Mouse (Mus musculus): Measurements from ENCODE around the gene Sbpl. TPM values are rescaled to one million over a fixed set of nuclear protein-coding genes. Genes with fewer than 3 reads are reported as not detected.

The Sbpl gene
- polyA plus RNA-seq, 2 experiments = not detected

- Histone ChIP-seq H3K9me3 (ENCODE audit: control insufficient read depth, low read length) (no peaks in the 10 kb centered on the region), H3K4me1 (replicated peaks; ENCODE audit: control insufficient read depth in 2 of 2, insufficient read depth in 2 of 2, low read length in 1 of 2) (0 out of 4 replicates have a peak, but pooled peaks cover 0 to 2% of the 10 kb centered on the region in 2 experiments), H3K9ac (replicated peaks) (no peak overlapping the region), H3K4me3 (ENCODE audit: insufficient read depth in 1 of 2, low read depth in 2 of 2, low read length in 2 of 2) (no peak overlapping the region), H3K27ac (no peak overlapping the region), H3K4me2 (ENCODE audit: low read depth) (no peak overlapping the region), H3K36me3 (replicated peaks; ENCODE audit: control insufficient read depth, insufficient read depth, low read depth) (no peaks in the 10 kb centered on the region), H3K27me3 (ENCODE audit: control insufficient read depth, insufficient read depth, low read length) (no peaks in the 10 kb centered on the region)
- no peak for DNase-seq (ENCODE audit: low read depth in 3 of 3, low spot score in 3 of 3)
- TF ChIP-seq CTCF (IDR thresholded peaks at IDR 0.05; ENCODE audit: low read depth) (no peak), EP300 (IDR thresholded peaks at IDR 0.05; ENCODE audit: low read depth) (no peak)
- no peak for ATAC-seq (ENCODE audit: insufficient read depth)
- WGBS (ENCODE audit: insufficient replicate concordance) = 24% methylated on average over 1 of the region's 1 CpGs
Observed at GRCm38 (mm10) chr17:23995421-23995820, 40.3 kb upstream of the Sbpl start.

DNA sequence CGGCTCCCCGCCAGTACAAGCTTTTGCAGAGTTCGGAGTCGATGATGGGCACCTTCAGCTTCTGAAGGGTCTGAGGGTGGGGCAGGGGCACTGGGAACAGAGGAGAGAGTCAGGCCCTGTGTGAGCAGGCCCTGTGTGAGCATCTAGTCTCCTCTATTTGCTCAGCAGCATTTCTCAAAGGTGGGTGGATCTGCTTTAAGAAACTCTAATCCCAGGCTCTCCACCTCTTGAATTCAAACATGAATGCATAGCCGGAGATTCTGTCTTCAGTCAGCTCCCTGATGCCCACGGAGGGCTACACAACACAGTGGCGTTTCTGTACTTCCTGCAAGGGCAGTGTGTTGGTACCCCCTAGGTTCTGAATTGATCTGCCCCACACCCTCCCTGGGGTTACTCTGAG lies 39.6 kb upstream of the Sbpl start:
- Histone ChIP-seq H3K36me3 (replicated peaks; ENCODE audit: control insufficient read depth, insufficient read depth, low read depth) (no peaks in the 10 kb centered on the region), H3K27ac (no peak overlapping the region), H3K9ac (replicated peaks) (no peak overlapping the region), H3K4me3 (ENCODE audit: insufficient read depth in 1 of 2, low read depth in 2 of 2, low read length in 2 of 2) (no peak overlapping the region), H3K27me3 (ENCODE audit: control insufficient read depth, insufficient read depth, low read length) (no peaks in the 10 kb centered on the region), H3K4me1 (replicated peaks; ENCODE audit: control insufficient read depth in 2 of 2, insufficient read depth in 2 of 2, low read length in 1 of 2) (0 out of 4 replicates have a peak, but pooled peaks cover 0 to 2% of the 10 kb centered on the region in 2 experiments), H3K4me2 (ENCODE audit: low read depth) (no peak overlapping the region), H3K9me3 (ENCODE audit: control insufficient read depth, low read length) (no peaks in the 10 kb centered on the region)
- DNase-seq (ENCODE audit: low read depth in 3 of 3, low spot score in 3 of 3) (no peak), ATAC-seq (ENCODE audit: insufficient read depth) (no peak)
- WGBS (ENCODE audit: insufficient replicate concordance) = 55% methylated on average over 7 of the region's 7 CpGs
- TF ChIP-seq EP300 (IDR thresholded peaks at IDR 0.05; ENCODE audit: low read depth) (no peak), CTCF (IDR thresholded peaks at IDR 0.05; ENCODE audit: low read depth) (no peak)

- H3K4me2 ChIP-seq (ENCODE audit: low read depth) = no peak overlapping the region
- WGBS (ENCODE audit: insufficient replicate concordance) = 7% methylated on average over 31 of the region's 31 CpGs
- peak; percentile 68 for ATAC-seq (ENCODE audit: insufficient read depth)
- TF ChIP-seq EP300 (IDR thresholded peaks at IDR 0.05; ENCODE audit: low read depth) (no peak), CTCF (IDR thresholded peaks at IDR 0.05; ENCODE audit: low read depth) (peak; percentile 76)
- H3K9ac ChIP-seq (replicated peaks) = no peak overlapping the region
- peak; percentile 64 to 71 (median 67) for DNase-seq (ENCODE audit: low read depth in 3 of 3, low spot score in 3 of 3)
- 0 out of 4 replicates have a peak, but pooled peaks cover 0 to 2% of the 10 kb centered on the region in 2 experiments for H3K4me1 ChIP-seq (replicated peaks; ENCODE audit: control insufficient read depth in 2 of 2, insufficient read depth in 2 of 2, low read length in 1 of 2)
- no peak overlapping the region for H3K4me3 ChIP-seq (ENCODE audit: insufficient read depth in 1 of 2, low read depth in 2 of 2, low read length in 2 of 2)
- no peak overlapping the region for H3K27ac ChIP-seq
- no peaks in the 10 kb centered on the region for H3K36me3 ChIP-seq (replicated peaks; ENCODE audit: control insufficient read depth, insufficient read depth, low read depth)
- H3K9me3 ChIP-seq (ENCODE audit: control insufficient read depth, low read length) = no peaks in the 10 kb centered on the region
- no peaks in the 10 kb centered on the region for H3K27me3 ChIP-seq (ENCODE audit: control insufficient read depth, insufficient read depth, low read length)
Observed at GRCm38 (mm10) chr17:23993559-23994428, 38.7 kb upstream of the Sbpl start.

DNA sequence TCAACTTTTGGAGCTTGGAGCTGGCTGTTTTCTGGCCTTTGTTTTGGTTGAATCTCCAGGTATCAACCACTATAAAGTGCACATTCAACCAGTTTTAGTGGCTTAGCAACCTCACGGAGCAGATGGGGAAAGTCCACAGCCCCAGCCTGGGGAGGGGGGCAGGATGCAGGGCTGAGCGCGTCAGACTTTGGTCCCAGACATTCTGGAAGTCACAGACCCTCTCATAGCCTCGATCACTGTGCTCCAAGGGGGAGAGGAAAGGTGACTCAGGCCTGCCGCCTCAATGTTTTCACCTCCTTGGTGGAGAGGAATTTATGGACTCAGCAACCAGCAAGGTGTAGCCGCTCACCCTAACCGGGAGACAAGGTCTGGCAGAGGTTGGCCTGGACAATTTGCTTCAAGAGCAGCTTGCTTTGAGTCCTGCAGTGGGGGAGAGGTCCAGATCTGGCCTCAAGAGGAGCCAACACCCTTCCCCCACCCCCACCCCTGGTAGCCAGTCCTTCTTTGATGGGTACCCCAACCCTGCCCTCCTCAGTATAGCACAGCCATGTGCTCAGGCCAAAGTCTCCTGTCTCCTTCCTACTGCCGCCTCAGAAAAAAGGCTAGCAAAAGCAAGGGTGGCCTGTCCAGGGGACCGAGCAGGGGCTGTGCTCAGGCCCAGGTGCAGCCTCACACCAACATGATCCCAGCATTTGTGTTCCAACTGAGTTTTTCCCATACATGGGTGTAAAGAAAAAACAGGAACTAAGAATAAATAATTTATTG lies 37.9 kb upstream of the Sbpl start:
- ATAC-seq (ENCODE audit: insufficient read depth) (no peak), DNase-seq (ENCODE audit: low read depth in 3 of 3, low spot score in 3 of 3) (no peak)
- Histone ChIP-seq H3K27ac (no peak overlapping the region), H3K4me3 (ENCODE audit: insufficient read depth in 1 of 2, low read depth in 2 of 2, low read length in 2 of 2) (no peak overlapping the region), H3K36me3 (replicated peaks; ENCODE audit: control insufficient read depth, insufficient read depth, low read depth) (no peaks in the 10 kb centered on the region), H3K4me2 (ENCODE audit: low read depth) (peak overlapping the region; percentile 19; the same call in 1 of the 2 replicates), H3K27me3 (ENCODE audit: control insufficient read depth, insufficient read depth, low read length) (no peaks in the 10 kb centered on the region), H3K9me3 (ENCODE audit: control insufficient read depth, low read length) (no peaks in the 10 kb centered on the region), H3K4me1 (replicated peaks; ENCODE audit: control insufficient read depth in 2 of 2, insufficient read depth in 2 of 2, low read length in 1 of 2) (0 out of 4 replicates have a peak, but pooled peaks cover 0 to 2% of the 10 kb centered on the region in 2 experiments), H3K9ac (replicated peaks) (no peak overlapping the region)
- 57% methylated on average over 9 of the region's 9 CpGs for WGBS (ENCODE audit: insufficient replicate concordance)
- TF ChIP-seq CTCF (IDR thresholded peaks at IDR 0.05; ENCODE audit: low read depth) = no peak
- TF ChIP-seq EP300 (IDR thresholded peaks at IDR 0.05; ENCODE audit: low read depth) = no peak

- no peak overlapping the region for H3K4me3 ChIP-seq (ENCODE audit: insufficient read depth in 1 of 2, low read depth in 2 of 2, low read length in 2 of 2)
- no peak overlapping the region for H3K4me2 ChIP-seq (ENCODE audit: low read depth)
- DNase-seq (ENCODE audit: low read depth in 3 of 3, low spot score in 3 of 3) (no peak), ATAC-seq (ENCODE audit: insufficient read depth) (no peak)
- WGBS (ENCODE audit: insufficient replicate concordance) = 38% methylated on average over 2 of the region's 2 CpGs
- H3K9me3 ChIP-seq (ENCODE audit: control insufficient read depth, low read length) = no peaks in the 10 kb centered on the region
- no peaks in the 10 kb centered on the region for H3K27me3 ChIP-seq (ENCODE audit: control insufficient read depth, insufficient read depth, low read length)
- 0 out of 4 replicates have a peak, but pooled peaks cover 0 to 2% of the 10 kb centered on the region in 2 experiments for H3K4me1 ChIP-seq (replicated peaks; ENCODE audit: control insufficient read depth in 2 of 2, insufficient read depth in 2 of 2, low read length in 1 of 2)
- no peak overlapping the region for H3K27ac ChIP-seq
- TF ChIP-seq EP300 (IDR thresholded peaks at IDR 0.05; ENCODE audit: low read depth) (no peak), CTCF (IDR thresholded peaks at IDR 0.05; ENCODE audit: low read depth) (no peak)
- no peaks in the 10 kb centered on the region for H3K36me3 ChIP-seq (replicated peaks; ENCODE audit: control insufficient read depth, insufficient read depth, low read depth)
- no peak overlapping the region for H3K9ac ChIP-seq (replicated peaks)
Observed at GRCm38 (mm10) chr17:23989802-23990201, 34.7 kb upstream of the Sbpl start.

All from liver, embryonic 14.5 days (tissue).